Mouse (Mus musculus) embryonic facial prominence, embryonic 13.5 days (tissue): ENCODE results near the gene Alg12. TPM values are rescaled to one million over a fixed set of nuclear protein-coding genes. Genes with fewer than 3 reads are reported as not detected.
A peak's percentile ranks its signal among the peaks of the same experiment; 100 is the strongest.

Source experiments
- ATAC-seq: fragments of 200-750 bp; cut with Nextera tagmentation; 2 replicates; pipeline ENCODE4 v1.8.0; 2017; ENCODE audit warnings: low read depth; ENCODE audit not compliant: insufficient number of reproducible peaks, insufficient read depth, low FRiP score, low TSS enrichment
- H3K27ac ChIP-seq: fragments of 300-500 bp; sonication (generic); 2 replicates; pipeline ENCODE4 v1.5.1; 2015; ENCODE audit warnings: moderate library complexity, mild to moderate bottlenecking, inconsistent platforms
- H3K27me3 ChIP-seq: fragments of 300-500 bp; sonication (generic); 2 replicates; pipeline ENCODE4 v1.6.1; 2015; ENCODE audit warnings: mild to moderate bottlenecking, inconsistent platforms
- H3K36me3 ChIP-seq: fragments of 300-500 bp; sonication (generic); 2 replicates; pipeline ENCODE4 v1.6.1; 2015; ENCODE audit warnings: mild to moderate bottlenecking, inconsistent platforms
- H3K4me1 ChIP-seq: fragments of 300-500 bp; sonication (generic); 2 replicates; pipeline ENCODE4 v1.6.1; 2015; ENCODE audit warnings: inconsistent platforms
- H3K4me2 ChIP-seq: fragments of 300-500 bp; sonication (generic); 2 replicates; pipeline ENCODE4 v1.6.1; 2015; ENCODE audit warnings: moderate library complexity, mild to moderate bottlenecking, inconsistent platforms
- H3K4me3 ChIP-seq: fragments of 300-500 bp; sonication (generic); 2 replicates; pipeline ENCODE4 v1.5.1; 2015; ENCODE audit warnings: mild to moderate bottlenecking, inconsistent platforms
- H3K9ac ChIP-seq: fragments of 300-500 bp; sonication (generic); 2 replicates; pipeline ENCODE4 v1.6.1; 2015; ENCODE audit warnings: mild to moderate bottlenecking, inconsistent platforms
- H3K9me3 ChIP-seq: fragments of 300-500 bp; sonication (generic); 2 replicates; pipeline ENCODE4 v1.6.1; 2016; ENCODE audit warnings: inconsistent platforms
- WGBS: fragments of 180-500 bp; shearing (Covaris S2); methylation state at CpG from one replicate; pipeline ENCODE4 v1.1.7; 2015; ENCODE audit warnings: mixed read lengths; 5-methylcytosine and 5-hydroxymethylcytosine counted together
- polyA plus RNA-seq: library from polyadenylated mRNA; unstranded; fragments of >200 nt; fragmentation: Nextera tagmentation; extraction: Ambion mirVana; gene quantifications from 2 replicates; pipeline ENCODE4 v1.2.1, GENCODE M21; 2015

Alg12 gene
- polyA plus RNA-seq, 1 experiment from 2014 or later: 12.2 TPM

DNA sequence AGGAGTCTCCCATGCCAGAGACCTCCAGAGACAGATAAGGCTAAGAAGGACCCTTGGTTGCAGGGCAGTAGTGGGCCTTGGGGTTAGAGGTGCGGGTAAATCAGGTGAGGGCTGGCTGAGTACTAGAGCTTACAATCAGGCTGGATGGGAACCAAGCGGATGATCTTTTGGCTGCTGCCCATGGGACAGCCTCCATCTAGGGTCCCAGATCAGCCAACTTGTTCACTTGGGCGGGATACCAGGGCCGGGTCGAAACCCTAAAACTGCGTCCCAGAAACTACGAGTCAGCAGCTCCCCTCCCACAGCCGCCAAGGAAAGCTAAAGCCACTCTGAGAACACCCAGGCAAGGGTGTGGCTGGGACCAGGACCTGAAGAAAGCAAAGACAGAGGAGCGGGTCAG is 34.0 kb upstream of the Alg12 start:
- Histone ChIP-seq H3K36me3 (no peaks in the 10 kb centered on the region), H3K9ac (no peak overlapping the region), H3K4me3 (no peak overlapping the region), H3K4me1 (peaks cover 36% of the 10 kb centered on the region), H3K27me3 (no peaks in the 10 kb centered on the region), H3K4me2 (no peak overlapping the region), H3K9me3 (no peaks in the 10 kb centered on the region), H3K27ac (no peak overlapping the region)
- no peak for ATAC-seq
- WGBS: 86% methylated on average over 9 of the region's 9 CpGs

DNA sequence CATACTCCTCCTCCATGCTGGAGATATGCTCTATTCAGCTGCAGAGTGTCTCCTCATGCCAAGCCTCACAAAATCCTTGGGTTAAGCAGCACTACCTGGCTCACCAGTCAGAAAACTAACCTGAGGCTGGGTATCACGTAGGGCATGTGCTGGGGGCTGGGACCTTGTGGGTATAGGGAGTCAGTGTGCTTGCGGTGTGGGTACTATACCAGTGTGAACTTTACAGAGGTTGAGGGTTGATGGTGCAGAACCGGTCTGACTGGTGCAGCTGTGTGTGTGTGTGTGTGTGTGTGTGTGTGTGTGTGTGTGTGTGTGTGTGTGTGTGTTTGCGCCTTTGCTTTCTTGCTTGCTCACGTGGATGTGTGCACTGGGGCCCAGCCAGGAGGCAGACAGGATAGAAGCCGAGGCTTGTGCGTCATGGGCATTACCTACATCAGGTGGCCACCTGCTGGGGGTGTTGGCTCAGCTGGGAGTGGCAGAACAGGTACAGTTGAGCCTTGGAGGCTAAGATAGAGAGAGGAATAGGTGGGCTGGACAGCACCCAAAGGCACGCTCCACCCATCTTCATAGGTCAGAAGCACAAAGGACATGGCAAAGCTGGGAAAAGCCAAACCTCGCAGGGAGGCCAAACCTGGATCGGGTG is 32.5 kb upstream of the Alg12 start:
- Histone ChIP-seq H3K36me3 (no peaks in the 10 kb centered on the region), H3K27me3 (no peaks in the 10 kb centered on the region), H3K4me3 (no peak overlapping the region), H3K4me2 (0 out of 2 replicates have a peak overlapping the region, but pooled peaks have one; percentile 3), H3K9ac (peak overlapping the region; percentile 28; the same call in 1 of the 2 replicates), H3K27ac (peak overlapping the region; percentile 28; the same call in 1 of the 2 replicates), H3K9me3 (no peaks in the 10 kb centered on the region), H3K4me1 (peaks cover 36% of the 10 kb centered on the region)
- WGBS: 67% methylated on average over 10 of the region's 10 CpGs
- ATAC-seq: peak; percentile 40; the same call in 1 of the 2 replicates

DNA sequence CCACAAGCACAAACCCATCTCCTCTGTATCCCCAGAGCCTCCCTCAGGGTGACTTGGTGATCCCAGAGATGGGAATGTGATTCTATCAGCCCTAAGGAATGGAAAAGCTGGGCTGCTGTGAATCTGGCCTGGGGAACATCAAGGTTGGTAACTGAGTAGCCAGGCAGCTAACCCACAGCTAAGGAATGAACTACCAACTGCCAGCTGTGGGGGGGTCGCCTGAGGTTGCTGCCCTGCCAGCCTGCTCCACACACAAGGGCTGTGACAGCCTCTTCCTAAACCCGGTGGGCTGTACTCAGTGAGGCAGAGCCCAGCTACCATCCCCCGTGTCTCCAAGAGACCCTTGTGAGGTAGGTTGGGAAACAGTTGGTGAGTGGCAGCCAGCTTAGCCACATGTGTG is 32.0 kb upstream of the Alg12 start:
- no peaks in the 10 kb centered on the region for H3K9me3 ChIP-seq
- no peaks in the 10 kb centered on the region for H3K36me3 ChIP-seq
- H3K4me3 ChIP-seq: no peak overlapping the region
- H3K9ac ChIP-seq: peak overlapping the region; percentile 28; the same call in 1 of the 2 replicates
- no peaks in the 10 kb centered on the region for H3K27me3 ChIP-seq
- peaks cover 36% of the 10 kb centered on the region for H3K4me1 ChIP-seq
- WGBS: 27% methylated on average over 3 of the region's 3 CpGs
- 0 out of 2 replicates have a peak overlapping the region, but pooled peaks have one; percentile 3 for H3K4me2 ChIP-seq
- no peak for ATAC-seq
- H3K27ac ChIP-seq: peak overlapping the region; percentile 28; the same call in 1 of the 2 replicates

- Histone ChIP-seq H3K27ac (no peak overlapping the region), H3K9me3 (no peaks in the 10 kb centered on the region), H3K4me3 (no peak overlapping the region), H3K4me1 (peaks cover 29% of the 10 kb centered on the region), H3K36me3 (no peaks in the 10 kb centered on the region), H3K4me2 (no peak overlapping the region), H3K27me3 (no peaks in the 10 kb centered on the region), H3K9ac (no peak overlapping the region)
- WGBS: 34% methylated on average over 10 of the region's 10 CpGs
- no peak for ATAC-seq
Measured at GRCm38 (mm10) chr15:88850146-88850826, 31.2 kb upstream of the Alg12 start.

DNA sequence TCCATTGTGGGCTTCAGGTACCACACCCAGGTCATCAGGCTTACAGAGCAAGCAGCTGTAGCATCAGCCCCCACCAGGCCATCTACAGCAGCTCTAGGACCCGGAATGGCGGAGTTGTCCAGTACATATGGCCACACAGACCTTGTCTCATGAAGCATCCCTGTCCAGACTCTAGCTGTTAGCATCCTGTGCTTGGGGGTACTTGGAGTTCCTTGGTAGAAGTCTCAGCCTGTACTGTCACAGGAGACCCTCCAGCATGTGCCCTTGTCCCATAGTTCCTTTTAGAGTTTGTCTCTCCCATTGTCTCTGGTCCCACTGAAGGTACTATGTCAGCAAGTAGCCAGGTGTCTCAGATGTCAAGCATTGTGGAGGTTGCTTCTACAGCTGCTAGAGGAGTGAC is 30.5 kb upstream of the Alg12 start:
- no peaks in the 10 kb centered on the region for H3K36me3 ChIP-seq
- WGBS: 83% methylated on average over 2 of the region's 2 CpGs

DNA sequence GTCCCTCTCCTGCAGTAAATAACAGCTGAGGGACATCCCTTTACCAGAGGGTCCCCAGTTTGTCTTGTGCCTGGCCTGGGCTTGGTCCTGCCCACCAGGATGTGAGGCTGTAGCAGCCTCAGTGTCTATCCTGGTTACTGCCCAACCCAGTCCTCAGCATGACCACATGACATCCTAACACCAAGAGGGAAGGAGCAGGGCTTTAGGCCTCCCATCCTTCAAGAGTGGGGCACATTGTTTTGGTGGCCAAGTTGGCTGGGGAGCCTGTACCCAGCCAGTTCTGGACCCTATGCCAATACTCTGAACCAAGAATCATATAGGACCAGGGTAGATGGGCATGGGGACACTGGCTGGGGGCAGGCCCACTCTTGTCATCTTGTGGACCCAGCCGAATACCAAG is 29.5 kb upstream of the Alg12 start:
- WGBS: 87% methylated on average over 1 of the region's 1 CpGs
- Histone ChIP-seq H3K27me3 (no peaks in the 10 kb centered on the region; the same call in 1 of the 2 replicates), H3K4me3 (no peak overlapping the region), H3K9ac (no peak overlapping the region), H3K9me3 (no peaks in the 10 kb centered on the region), H3K36me3 (no peaks in the 10 kb centered on the region), H3K4me1 (peaks cover 19% of the 10 kb centered on the region), H3K27ac (no peak overlapping the region), H3K4me2 (no peak overlapping the region)
- ATAC-seq: no peak

More for the DNA sequence above, 30.5 kb upstream of the Alg12 start:
- no peak overlapping the region for H3K4me3 ChIP-seq
- ATAC-seq: no peak
- H3K4me2 ChIP-seq: no peak overlapping the region
- peaks cover 22% of the 10 kb centered on the region for H3K4me1 ChIP-seq
- no peak overlapping the region for H3K9ac ChIP-seq
- no peaks in the 10 kb centered on the region for H3K9me3 ChIP-seq
- H3K27ac ChIP-seq: no peak overlapping the region
- no peaks in the 10 kb centered on the region; the same call in 1 of the 2 replicates for H3K27me3 ChIP-seq

GRCm38 (mm10) chr15:88844966-88845365 is 25.8 kb upstream of the Alg12 start:
- H3K4me3 ChIP-seq: no peak overlapping the region
- no peak overlapping the region for H3K9ac ChIP-seq
- no peaks in the 10 kb centered on the region for H3K36me3 ChIP-seq
- no peak for ATAC-seq
- no peak overlapping the region for H3K4me2 ChIP-seq
- H3K27me3 ChIP-seq: no peaks in the 10 kb centered on the region; the same call in 1 of the 2 replicates
- peaks cover 8% of the 10 kb centered on the region for H3K4me1 ChIP-seq
- WGBS: 93% methylated on average over 7 of the region's 7 CpGs
- no peaks in the 10 kb centered on the region for H3K9me3 ChIP-seq
- H3K27ac ChIP-seq: no peak overlapping the region

DNA sequence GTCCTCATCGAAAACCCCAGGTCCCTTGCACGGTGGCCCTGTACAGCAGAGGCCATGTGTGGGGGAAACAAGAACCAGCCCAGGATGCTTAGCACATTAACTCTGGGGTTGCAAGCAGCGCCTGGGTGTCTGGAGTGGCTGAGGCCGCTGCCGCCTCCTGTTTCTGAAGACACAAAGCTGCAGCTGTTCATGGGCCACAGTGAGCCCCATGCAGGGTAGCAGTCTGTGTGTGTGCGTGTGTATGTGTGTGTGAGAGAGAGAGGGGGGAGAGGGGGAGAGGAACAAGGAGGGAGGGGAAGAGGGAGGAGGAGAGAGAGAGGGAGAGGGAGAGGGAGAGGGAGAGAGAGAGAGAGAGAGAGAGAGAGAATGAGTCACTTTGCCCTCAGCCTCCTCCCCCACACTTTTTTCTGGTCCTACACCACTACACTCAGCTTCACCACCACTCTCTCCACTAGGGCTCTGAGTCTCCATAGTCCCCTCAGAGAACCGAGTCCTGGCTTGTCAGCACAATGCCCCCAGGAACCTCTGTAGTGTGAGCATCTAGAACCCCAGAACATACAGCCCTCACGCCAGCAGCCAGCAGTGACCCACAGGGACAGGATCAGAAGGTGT is 24.5 kb upstream of the Alg12 start:
- Histone ChIP-seq H3K27ac (peak overlapping the region; percentile 73), H3K36me3 (no peaks in the 10 kb centered on the region), H3K4me3 (no peak overlapping the region), H3K4me1 (peaks cover 21% of the 10 kb centered on the region), H3K27me3 (no peaks in the 10 kb centered on the region; the same call in 1 of the 2 replicates), H3K9me3 (no peaks in the 10 kb centered on the region), H3K4me2 (no peak overlapping the region), H3K9ac (no peak overlapping the region)
- 30% methylated on average over 8 of the region's 8 CpGs for WGBS
- ATAC-seq: no peak

- Histone ChIP-seq H3K9ac (no peak overlapping the region), H3K27ac (no peak overlapping the region), H3K4me3 (no peak overlapping the region), H3K27me3 (no peaks in the 10 kb centered on the region; the same call in 1 of the 2 replicates), H3K9me3 (no peaks in the 10 kb centered on the region), H3K4me2 (no peak overlapping the region), H3K4me1 (peaks cover 28% of the 10 kb centered on the region), H3K36me3 (no peaks in the 10 kb centered on the region)
- no peak for ATAC-seq
- 80% methylated on average over 3 of the region's 3 CpGs for WGBS
Measured at GRCm38 (mm10) chr15:88842300-88842673, 23.2 kb upstream of the Alg12 start.

- Histone ChIP-seq H3K4me2 (no peak overlapping the region), H3K9me3 (no peaks in the 10 kb centered on the region), H3K36me3 (no peaks in the 10 kb centered on the region), H3K4me3 (no peak overlapping the region), H3K9ac (no peak overlapping the region), H3K27me3 (no peaks in the 10 kb centered on the region; the same call in 1 of the 2 replicates), H3K27ac (no peak overlapping the region), H3K4me1 (peaks cover 29% of the 10 kb centered on the region)
- ATAC-seq: no peak
- WGBS: 86% methylated on average over 3 of the region's 3 CpGs
Measured at GRCm38 (mm10) chr15:88841580-88842299, 22.6 kb upstream of the Alg12 start.

GRCm38 (mm10) chr15:88841160-88841559 is 22.0 kb upstream of the Alg12 start:
- Histone ChIP-seq H3K4me2 (no peak overlapping the region), H3K9me3 (no peaks in the 10 kb centered on the region), H3K4me1 (peaks cover 32% of the 10 kb centered on the region), H3K36me3 (no peaks in the 10 kb centered on the region), H3K4me3 (no peak overlapping the region), H3K27ac (no peak overlapping the region), H3K27me3 (no peaks in the 10 kb centered on the region; the same call in 1 of the 2 replicates), H3K9ac (no peak overlapping the region)
- WGBS: 85% methylated on average over 2 of the region's 2 CpGs
- ATAC-seq: no peak
